Comparison of ENCODE assay signal across 19 mouse cellular contexts in genomic region chr6:91615022-91615421, GRCm38 (mm10).
DNase-seq lines count a peak whose midpoint lies in the region; ATAC-seq and TF ChIP-seq lines count a peak whose summit lies in the region.
"Had no signal": no experiment of that assay in that cellular context is flagged by ENCODE, and none has a peak within 500 bp of the region (broad histone marks: within the 10 kb centered on the region; RNA-seq: fewer than 3 reads in every experiment).

No protein-coding gene starts in this region.

- WGBS in kidney, embryonic 15.5 days = 79% methylated on average over 2 of the region's 2 CpGs
- WGBS in intestine, postnatal 0 days = 43% methylated on average over 2 of the region's 2 CpGs
- 24% methylated on average over 2 of the region's 2 CpGs for WGBS in small intestine, adult 2 months

- TF ChIP-seq CTCF in intestine, postnatal 0 days (IDR thresholded peaks at IDR 0.05; ENCODE audit: low read depth) = no peak
- TF ChIP-seq CTCF in small intestine, adult 2 months (IDR thresholded peaks at IDR 0.05; ENCODE audit: extremely low read depth, insufficient read length, insufficient replicate concordance, low read depth, low read length) = no peak

- no peaks in the 10 kb centered on the region for H3K27me3 ChIP-seq in kidney, embryonic 15.5 days
- H3K27me3 ChIP-seq in intestine, postnatal 0 days (replicated peaks; ENCODE audit: control insufficient read depth, insufficient read depth, low read length) = no peaks in the 10 kb centered on the region
- H3K27me3 ChIP-seq in small intestine, adult 2 months (ENCODE audit: control insufficient read depth, insufficient read depth, low read length) = no peaks in the 10 kb centered on the region
- H3K27me3 ChIP-seq: embryonic facial prominence, embryonic 12.5 days; heart, embryonic 15.5 days had no signal

- no peak overlapping the region for H3K27ac ChIP-seq in kidney, embryonic 15.5 days
- H3K27ac ChIP-seq in intestine, postnatal 0 days (ENCODE audit: low read depth, low read length) = peak overlapping the region; percentile 11; the same call in 1 of the 2 replicates
- H3K27ac ChIP-seq in small intestine, adult 2 months (ENCODE audit: insufficient read depth, low read depth, low read length) = peak overlapping the region; percentile 40
- H3K27ac ChIP-seq: embryonic facial prominence, embryonic 12.5 days; heart, embryonic 15.5 days had no signal

- ATAC-seq in kidney, embryonic 15.5 days (replicated peaks; ENCODE audit: low FRiP score) = no peak
- peak; percentile 48; the same call in 1 of the 2 replicates for ATAC-seq in intestine, postnatal 0 days
- ATAC-seq: midbrain, embryonic 16.5 days had no signal

- TF ChIP-seq POLR2A in small intestine, adult 2 months (IDR thresholded peaks at IDR 0.05; ENCODE audit: low read depth, low read length) = no peak

- H3K9me3 ChIP-seq in kidney, embryonic 15.5 days (replicated peaks) = no peaks in the 10 kb centered on the region
- H3K9me3 ChIP-seq in intestine, postnatal 0 days (ENCODE audit: control insufficient read depth) = no peaks in the 10 kb centered on the region
- H3K9me3 ChIP-seq: embryonic facial prominence, embryonic 12.5 days; heart, embryonic 15.5 days had no signal

- DNase-seq in kidney, adult 11 months = peak; percentile 83
- peak; percentile 34 for DNase-seq in adipocyte (ENCODE audit: low spot score)
- no peak for DNase-seq in right cerebral cortex, postnatal 4 days
- no peak for DNase-seq in cerebellum, adult 8-10 months
- DNase-seq: adrenal gland, adult 8-10 months; cerebellum, adult 18-20 months; gastrocnemius, postnatal 10 days; heart, adult 18-20 months; layer of hippocampus, adult 9-11 months; lung, embryonic 14.5 days; right cerebral cortex, adult 18-20 months; thymus, postnatal 4 days had no signal

- H3K36me3 ChIP-seq in kidney, embryonic 15.5 days = no peaks in the 10 kb centered on the region
- no peaks in the 10 kb centered on the region for H3K36me3 ChIP-seq in intestine, postnatal 0 days (ENCODE audit: control insufficient read depth, insufficient read depth)
- no peaks in the 10 kb centered on the region for H3K36me3 ChIP-seq in small intestine, adult 2 months (ENCODE audit: control insufficient read depth, insufficient read depth, low read length)
- H3K36me3 ChIP-seq: embryonic facial prominence, embryonic 12.5 days; forebrain, embryonic 10.5 days; heart, embryonic 15.5 days had no signal

- no peak overlapping the region for H3K4me2 ChIP-seq in kidney, embryonic 15.5 days
- H3K4me2 ChIP-seq in intestine, postnatal 0 days (replicated peaks; ENCODE audit: low read depth) = 0 out of 2 replicates have a peak overlapping the region, but pooled peaks have one; percentile 17
- H3K4me2 ChIP-seq: embryonic facial prominence, embryonic 12.5 days; heart, embryonic 15.5 days; lung, embryonic 14.5 days had no signal

- no peak overlapping the region for H3K9ac ChIP-seq in kidney, embryonic 15.5 days
- H3K9ac ChIP-seq in intestine, postnatal 0 days (ENCODE audit: low read depth, low read length) = no peak overlapping the region
- H3K9ac ChIP-seq: embryonic facial prominence, embryonic 12.5 days; heart, embryonic 15.5 days; lung, embryonic 14.5 days had no signal

- no peak overlapping the region for H3K4me3 ChIP-seq in kidney, embryonic 15.5 days (replicated peaks)
- H3K4me3 ChIP-seq in intestine, postnatal 0 days (ENCODE audit: low read depth, low read length) = no peak overlapping the region
- H3K4me3 ChIP-seq in small intestine, adult 2 months (ENCODE audit: low read depth, low read length) = no peak overlapping the region
- H3K4me3 ChIP-seq: embryonic facial prominence, embryonic 12.5 days; forebrain, embryonic 10.5 days; heart, embryonic 15.5 days had no signal

- peaks cover 18% of the 10 kb centered on the region for H3K4me1 ChIP-seq in kidney, embryonic 15.5 days
- H3K4me1 ChIP-seq in intestine, postnatal 0 days (replicated peaks; ENCODE audit: control insufficient read depth, insufficient read depth, low read length) = peaks cover 6% of the 10 kb centered on the region; the same call in 1 of the 2 replicates
- H3K4me1 ChIP-seq in small intestine, adult 2 months (ENCODE audit: control insufficient read depth, insufficient read depth, insufficient read length, low read length) = peaks cover 13% of the 10 kb centered on the region

Comparison
In these comparisons a context has a peak if more than half of its experiments do, and no peak if none do; other contexts are left out.
1. DNase-seq: peak in kidney, adult 11 months (single experiment) and adipocyte (single experiment); none in right cerebral cortex, postnatal 4 days (single experiment) and cerebellum, adult 8-10 months (single experiment).